Mouse (Mus musculus): ENCODE results near the gene Nob1. TPM values are rescaled to one million over a fixed set of nuclear protein-coding genes. Genes with fewer than 3 reads are reported as not detected.
A peak's percentile ranks its signal among the peaks of the same experiment; 100 is the strongest.

The Nob1 gene
- polyA plus RNA-seq, 1 experiment from 2014 or later, result 25.4 TPM

GRCm38 (mm10) chr8:107424176-107424575 lies 675 bp downstream of the Nob1 start:
- 10% methylated on average over 9 of the region's 9 CpGs for WGBS (ENCODE audit: insufficient replicate concordance)
- no peaks in the 10 kb centered on the region for H3K9me3 ChIP-seq (replicated peaks; ENCODE audit: control insufficient read depth, low read length)
- H3K36me3 ChIP-seq (ENCODE audit: control insufficient read depth, insufficient read depth), result peaks cover 10% of the 10 kb centered on the region; the same call in 1 of the 2 replicates
- 0 out of 2 replicates have a peak, but pooled peaks have one; percentile 5 for ATAC-seq (ENCODE audit: low read depth)
- peak overlapping the region; percentile 87 for H3K4me2 ChIP-seq (ENCODE audit: low read depth, low read length)
- H3K4me3 ChIP-seq (ENCODE audit: low read depth, low read length), result peak overlapping the region; percentile 86
- peak overlapping the region; percentile 84 for H3K27ac ChIP-seq (ENCODE audit: low read length)
- H3K4me1 ChIP-seq (ENCODE audit: control insufficient read depth, low read depth, low read length), result peaks cover 20% of the 10 kb centered on the region
- H3K9ac ChIP-seq (ENCODE audit: low read depth, low read length), result peak overlapping the region; percentile 81
- H3K27me3 ChIP-seq (ENCODE audit: control insufficient read depth, insufficient read depth, low read depth, low read length), result no peaks in the 10 kb centered on the region

GRCm38 (mm10) chr8:107417001-107417400 lies 7.8 kb downstream of the Nob1 start:
- Histone ChIP-seq H3K4me3 (ENCODE audit: low read depth, low read length) (no peak overlapping the region), H3K4me2 (ENCODE audit: low read depth, low read length) (no peak overlapping the region), H3K36me3 (ENCODE audit: control insufficient read depth, insufficient read depth) (peaks cover 44% of the 10 kb centered on the region), H3K27me3 (ENCODE audit: control insufficient read depth, insufficient read depth, low read depth, low read length) (no peaks in the 10 kb centered on the region), H3K9me3 (replicated peaks; ENCODE audit: control insufficient read depth, low read length) (no peaks in the 10 kb centered on the region), H3K27ac (ENCODE audit: low read length) (no peak overlapping the region), H3K9ac (ENCODE audit: low read depth, low read length) (no peak overlapping the region), H3K4me1 (ENCODE audit: control insufficient read depth, low read depth, low read length) (no peaks in the 10 kb centered on the region; the same call in 1 of the 2 replicates)
- no peak for ATAC-seq (ENCODE audit: low read depth)
- 87% methylated on average over 12 of the region's 12 CpGs for WGBS (ENCODE audit: insufficient replicate concordance)

GRCm38 (mm10) chr8:107413881-107414280 lies 11.0 kb downstream of the Nob1 start:
- no peak for ATAC-seq (ENCODE audit: low read depth)
- Histone ChIP-seq H3K9ac (ENCODE audit: low read depth, low read length) (no peak overlapping the region), H3K36me3 (ENCODE audit: control insufficient read depth, insufficient read depth) (peaks cover 45% of the 10 kb centered on the region), H3K9me3 (replicated peaks; ENCODE audit: control insufficient read depth, low read length) (no peaks in the 10 kb centered on the region), H3K27ac (ENCODE audit: low read length) (no peak overlapping the region), H3K27me3 (ENCODE audit: control insufficient read depth, insufficient read depth, low read depth, low read length) (no peaks in the 10 kb centered on the region), H3K4me3 (ENCODE audit: low read depth, low read length) (no peak overlapping the region), H3K4me1 (ENCODE audit: control insufficient read depth, low read depth, low read length) (no peaks in the 10 kb centered on the region), H3K4me2 (ENCODE audit: low read depth, low read length) (no peak overlapping the region)
- 82% methylated on average over 10 of the region's 10 CpGs for WGBS (ENCODE audit: insufficient replicate concordance)

- Histone ChIP-seq H3K27me3 (ENCODE audit: control insufficient read depth, insufficient read depth, low read depth, low read length) (no peaks in the 10 kb centered on the region), H3K4me2 (ENCODE audit: low read depth, low read length) (no peak overlapping the region), H3K9ac (ENCODE audit: low read depth, low read length) (no peak overlapping the region), H3K4me3 (ENCODE audit: low read depth, low read length) (no peak overlapping the region), H3K36me3 (ENCODE audit: control insufficient read depth, insufficient read depth) (peaks cover 34% of the 10 kb centered on the region), H3K4me1 (ENCODE audit: control insufficient read depth, low read depth, low read length) (no peaks in the 10 kb centered on the region), H3K9me3 (replicated peaks; ENCODE audit: control insufficient read depth, low read length) (no peaks in the 10 kb centered on the region), H3K27ac (ENCODE audit: low read length) (no peak overlapping the region)
- 81% methylated on average over 8 of the region's 8 CpGs for WGBS (ENCODE audit: insufficient replicate concordance)
- ATAC-seq (ENCODE audit: low read depth), result no peak
Observed at GRCm38 (mm10) chr8:107412552-107412951, 12.3 kb downstream of the Nob1 start.

GRCm38 (mm10) chr8:107411391-107411790 lies 13.5 kb downstream of the Nob1 start:
- Histone ChIP-seq H3K4me2 (ENCODE audit: low read depth, low read length) (no peak overlapping the region), H3K27ac (ENCODE audit: low read length) (no peak overlapping the region), H3K9me3 (replicated peaks; ENCODE audit: control insufficient read depth, low read length) (no peaks in the 10 kb centered on the region), H3K36me3 (ENCODE audit: control insufficient read depth, insufficient read depth) (peaks cover 27% of the 10 kb centered on the region), H3K9ac (ENCODE audit: low read depth, low read length) (no peak overlapping the region), H3K4me3 (ENCODE audit: low read depth, low read length) (no peak overlapping the region), H3K27me3 (ENCODE audit: control insufficient read depth, insufficient read depth, low read depth, low read length) (no peaks in the 10 kb centered on the region), H3K4me1 (ENCODE audit: control insufficient read depth, low read depth, low read length) (no peaks in the 10 kb centered on the region)
- ATAC-seq (ENCODE audit: low read depth), result no peak
- 64% methylated on average over 4 of the region's 4 CpGs for WGBS (ENCODE audit: insufficient replicate concordance)

- H3K4me3 ChIP-seq (ENCODE audit: low read depth, low read length), result no peak overlapping the region
- H3K9me3 ChIP-seq (replicated peaks; ENCODE audit: control insufficient read depth, low read length), result no peaks in the 10 kb centered on the region
- no peak overlapping the region for H3K9ac ChIP-seq (ENCODE audit: low read depth, low read length)
- no peaks in the 10 kb centered on the region for H3K27me3 ChIP-seq (ENCODE audit: control insufficient read depth, insufficient read depth, low read depth, low read length)
- 0 out of 2 replicates have a peak, but pooled peaks cover 8% of the 10 kb centered on the region for H3K36me3 ChIP-seq (ENCODE audit: control insufficient read depth, insufficient read depth)
- H3K4me2 ChIP-seq (ENCODE audit: low read depth, low read length), result no peak overlapping the region
- no peak overlapping the region for H3K27ac ChIP-seq (ENCODE audit: low read length)
- WGBS (ENCODE audit: insufficient replicate concordance), result 53% methylated on average over 3 of the region's 3 CpGs
- no peak for ATAC-seq (ENCODE audit: low read depth)
- H3K4me1 ChIP-seq (ENCODE audit: control insufficient read depth, low read depth, low read length), result peaks cover 32% of the 10 kb centered on the region
Observed at GRCm38 (mm10) chr8:107405935-107406334, 18.9 kb downstream of the Nob1 start.

GRCm38 (mm10) chr8:107404057-107404456 lies 20.8 kb downstream of the Nob1 start:
- peak overlapping the region; percentile 64 for H3K4me3 ChIP-seq (ENCODE audit: low read depth, low read length)
- ATAC-seq (ENCODE audit: low read depth), result no peak
- H3K27me3 ChIP-seq (ENCODE audit: control insufficient read depth, insufficient read depth, low read depth, low read length), result no peaks in the 10 kb centered on the region
- H3K4me1 ChIP-seq (ENCODE audit: control insufficient read depth, low read depth, low read length), result peaks cover 32% of the 10 kb centered on the region
- peak overlapping the region; percentile 82 for H3K4me2 ChIP-seq (ENCODE audit: low read depth, low read length)
- H3K36me3 ChIP-seq (ENCODE audit: control insufficient read depth, insufficient read depth), result no peaks in the 10 kb centered on the region
- H3K9me3 ChIP-seq (replicated peaks; ENCODE audit: control insufficient read depth, low read length), result no peaks in the 10 kb centered on the region
- H3K27ac ChIP-seq (ENCODE audit: low read length), result peak overlapping the region; percentile 97
- H3K9ac ChIP-seq (ENCODE audit: low read depth, low read length), result peak overlapping the region; percentile 69
- 62% methylated on average over 4 of the region's 4 CpGs for WGBS (ENCODE audit: insufficient replicate concordance)

GRCm38 (mm10) chr8:107403038-107403781 lies 21.6 kb downstream of the Nob1 start, which contains the start of gene Nqo1:
TSS of gene Nqo1 (minus strand) at chr8:107403206.
- ATAC-seq (ENCODE audit: low read depth), result peak; percentile 93
- 6% methylated on average over 22 of the region's 22 CpGs for WGBS (ENCODE audit: insufficient replicate concordance)
- Histone ChIP-seq H3K4me3 (ENCODE audit: low read depth, low read length) (peak within 1 kb of the TSS; percentile 64), H3K27ac (ENCODE audit: low read length) (peak within 1 kb of the TSS; percentile 97), H3K9ac (ENCODE audit: low read depth, low read length) (peak within 1 kb of the TSS; percentile 69), H3K4me2 (ENCODE audit: low read depth, low read length) (peak within 1 kb of the TSS; percentile 82), H3K36me3 (ENCODE audit: control insufficient read depth, insufficient read depth) (no peaks in the 10 kb centered on the region), H3K4me1 (ENCODE audit: control insufficient read depth, low read depth, low read length) (peaks cover 32% of the 10 kb centered on the region), H3K27me3 (ENCODE audit: control insufficient read depth, insufficient read depth, low read depth, low read length) (no peaks in the 10 kb centered on the region), H3K9me3 (replicated peaks; ENCODE audit: control insufficient read depth, low read length) (no peaks in the 10 kb centered on the region)

- Histone ChIP-seq H3K36me3 (ENCODE audit: control insufficient read depth, insufficient read depth) (no peaks in the 10 kb centered on the region), H3K27ac (ENCODE audit: low read length) (no peak overlapping the region), H3K9me3 (replicated peaks; ENCODE audit: control insufficient read depth, low read length) (no peaks in the 10 kb centered on the region), H3K4me1 (ENCODE audit: control insufficient read depth, low read depth, low read length) (peaks cover 32% of the 10 kb centered on the region), H3K4me2 (ENCODE audit: low read depth, low read length) (peak overlapping the region; percentile 82), H3K27me3 (ENCODE audit: control insufficient read depth, insufficient read depth, low read depth, low read length) (no peaks in the 10 kb centered on the region), H3K4me3 (ENCODE audit: low read depth, low read length) (peak overlapping the region; percentile 64), H3K9ac (ENCODE audit: low read depth, low read length) (peak overlapping the region; percentile 69)
- 77% methylated on average over 5 of the region's 5 CpGs for WGBS (ENCODE audit: insufficient replicate concordance)
- no peak for ATAC-seq (ENCODE audit: low read depth)
Observed at GRCm38 (mm10) chr8:107401866-107402265, 23.0 kb downstream of the Nob1 start.

All from liver, embryonic 16.5 days (tissue).